Mouse (Mus musculus) bone marrow macrophage, adult 2 months (primary cell): ENCODE measurements around the gene Cuedc1.

Source experiments
- CTCF ChIP-seq: IDR thresholded peaks from 2 replicates; pipeline ENCODE4 v1.5.1; 2012; ENCODE audit warnings: low read depth, mild to moderate bottlenecking, low read length, moderate library complexity
- POLR2A ChIP-seq: IDR thresholded peaks from 2 replicates; pipeline ENCODE4 v1.6.1; 2012; ENCODE audit warnings: mild to moderate bottlenecking, low read depth, low read length, borderline replicate concordance

DNA sequence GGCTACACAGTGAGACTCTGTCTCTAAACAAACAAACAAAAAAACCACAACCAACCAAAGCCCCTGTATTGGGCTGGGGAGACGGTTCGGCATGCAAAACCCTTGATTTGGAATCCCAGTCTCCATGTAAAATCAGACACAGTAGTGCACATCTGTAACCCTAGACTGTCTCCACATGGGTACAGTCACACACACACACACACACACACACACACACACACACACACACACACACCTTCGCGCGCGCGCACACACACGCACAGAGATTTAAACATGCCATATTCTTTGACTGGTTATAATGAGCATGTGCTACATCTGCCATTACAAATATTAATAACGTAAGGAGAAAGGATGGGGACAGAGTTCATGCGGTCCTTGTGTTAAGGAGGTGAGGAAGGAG lies 142.4 kb downstream of the Cuedc1 start:
- no peak for TF ChIP-seq CTCF
- no peak for TF ChIP-seq POLR2A
